6 mouse cellular contexts compared by ENCODE assay signal in the genomic region with DNA sequence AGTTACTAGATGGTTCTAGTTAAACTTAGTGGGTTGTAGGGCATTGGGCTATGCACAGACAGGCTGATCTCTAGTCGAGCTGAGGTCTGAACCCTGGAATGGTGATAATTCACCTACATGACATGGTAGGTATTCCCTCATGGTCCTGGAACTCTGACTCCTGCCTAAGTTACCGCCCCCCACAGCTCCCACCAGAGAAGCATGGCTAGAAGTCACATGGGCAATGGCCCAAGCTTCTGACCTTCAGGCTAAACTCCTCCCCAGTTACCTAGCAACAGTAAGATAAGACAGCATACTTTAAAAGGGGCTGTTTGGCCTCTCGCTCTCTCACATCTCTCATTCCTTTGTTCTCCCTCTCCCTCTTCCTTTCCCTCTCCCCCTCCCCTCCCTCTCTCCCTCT. TPM values are rescaled to one million over a fixed set of nuclear protein-coding genes. Genes with fewer than 3 reads are reported as not detected.
DNase-seq lines count a peak whose midpoint lies in the region; ATAC-seq lines count a peak whose summit lies in the region.
"Not testable (repeated sequence)": the region's sequence is repeated elsewhere in the genome, so short reads cannot be mapped to it uniquely, and the experiment has no call there.

No protein-coding gene starts in this region.

- not testable (repeated sequence) for H3K36me3 ChIP-seq in heart, embryonic 12.5 days; heart, embryonic 16.5 days (ENCODE audit: control insufficient read depth, insufficient read depth)

- WGBS in heart, embryonic 12.5 days = 34% methylated on average over 3 of the region's 3 CpGs
- 36% methylated on average over 3 of the region's 3 CpGs for WGBS in heart, embryonic 16.5 days

- not testable (repeated sequence) for ATAC-seq in heart, embryonic 12.5 days (ENCODE audit: insufficient number of reproducible peaks, low FRiP score)
- peak; percentile 37; the same call in 1 of the 2 replicates for ATAC-seq in heart, embryonic 16.5 days (replicated peaks; ENCODE audit: extremely low read depth, insufficient read depth, low FRiP score)

- H3K9me3 ChIP-seq in heart, embryonic 12.5 days (replicated peaks); heart, embryonic 16.5 days (replicated peaks; ENCODE audit: control insufficient read depth, low read length): not testable (repeated sequence)

- peak overlapping the region; percentile 39; the same call in 1 of the 2 replicates for H3K27ac ChIP-seq in heart, embryonic 12.5 days (ENCODE audit: poor library complexity, severe bottlenecking)
- not testable (repeated sequence) for H3K27ac ChIP-seq in heart, embryonic 16.5 days (ENCODE audit: low read length)

- H3K4me1 ChIP-seq in heart, embryonic 12.5 days (replicated peaks) = peaks cover 11% of the 10 kb centered on the region
- H3K4me1 ChIP-seq in heart, embryonic 16.5 days (ENCODE audit: control insufficient read depth, insufficient read depth, low read length) = not testable (repeated sequence)

- H3K9ac ChIP-seq in heart, embryonic 12.5 days; heart, embryonic 16.5 days (ENCODE audit: low read length): not testable (repeated sequence)

- peak overlapping the region; percentile 21; the same call in 1 of the 2 replicates for H3K4me2 ChIP-seq in heart, embryonic 12.5 days
- H3K4me2 ChIP-seq in heart, embryonic 16.5 days (ENCODE audit: low read depth, low read length) = not testable (repeated sequence)

- peak; percentile 50 for DNase-seq in ZHBTc4 (ENCODE audit: low read depth, low spot score)
- peak; percentile 3 for DNase-seq in embryo, embryonic 10 days (ENCODE audit: low spot score)
- DNase-seq in heart, adult 11 months = peak; percentile 30
- DNase-seq in ovary, postnatal 36 days (ENCODE audit: low spot score) = peak; percentile 5

- not testable (repeated sequence) for H3K27me3 ChIP-seq in heart, embryonic 12.5 days (replicated peaks); heart, embryonic 16.5 days (ENCODE audit: control insufficient read depth, insufficient read depth, low read length)

- H3K4me3 ChIP-seq in heart, embryonic 12.5 days; heart, embryonic 16.5 days (ENCODE audit: low read length): not testable (repeated sequence)

RNA-seq across cellular contexts. Expression of gene Fbxo30, which starts 38.1 kb away (rescaled TPM):
- polyA plus RNA-seq in heart, embryonic 12.5 days (2016; fragmentation: Nextera tagmentation; extraction: Ambion mirVana) = 48.8 and 54.0 TPM in 2 replicates
- polyA plus RNA-seq in heart, embryonic 16.5 days (2015; fragmentation: Nextera tagmentation; extraction: Ambion mirVana) = 32.6 and 34.4 TPM in 2 replicates
